Mouse (Mus musculus) heart, embryonic 14.5 days (tissue): ENCODE data around the gene Lrig2. TPM values are rescaled to one million over a fixed set of nuclear protein-coding genes. Genes with fewer than 3 reads are reported as not detected.

Source experiments
- ATAC-seq: fragments of 200-750 bp; cut with Nextera tagmentation; 2 replicates; pipeline ENCODE4 v1.8.0; 2017; ENCODE audit warnings: low read depth, moderate TSS enrichment; ENCODE audit not compliant: insufficient number of reproducible peaks, insufficient read depth, low FRiP score
- H3K27ac ChIP-seq, 2 experiments: fragments of 200-500 bp in 1 of 2; fragments of 300-500 bp in 1 of 2; sonication (generic) in 1 of 2; replicated peaks in 1 of 2; 2 replicates each; pipeline ENCODE4 v1.5.1; 2012 to 2014; ENCODE audit warnings: low read depth in 2 of 2, low read length in 2 of 2, control low read depth in 1 of 2, mild to moderate bottlenecking in 1 of 2, mixed read lengths in 1 of 2; ENCODE audit not compliant: control insufficient read depth in 1 of 2, insufficient read depth in 1 of 2
- H3K27me3 ChIP-seq: fragments of 300-500 bp; sonication (generic); 2 replicates; pipeline ENCODE4 v1.6.1; 2014; ENCODE audit warnings: mild to moderate bottlenecking, low read length, control low read depth; ENCODE audit not compliant: control insufficient read depth, insufficient read depth
- H3K36me3 ChIP-seq: fragments of 300-500 bp; sonication (generic); 2 replicates; pipeline ENCODE4 v1.6.1; 2014; ENCODE audit warnings: mild to moderate bottlenecking, control low read depth, low read length, mixed read lengths; ENCODE audit not compliant: control insufficient read depth, insufficient read depth
- H3K4me1 ChIP-seq, 2 experiments: fragments of 200-500 bp in 1 of 2; fragments of 300-500 bp in 1 of 2; sonication (generic) in 1 of 2; 2 replicates each; pipeline ENCODE4 v1.6.1; 2012 to 2014; ENCODE audit warnings: low read length in 2 of 2, control low read depth in 1 of 2, mixed read lengths in 1 of 2; ENCODE audit not compliant: control insufficient read depth in 2 of 2, insufficient read depth in 2 of 2
- H3K4me2 ChIP-seq: fragments of 300-500 bp; sonication (generic); 2 replicates; pipeline ENCODE4 v1.6.1; 2014; ENCODE audit warnings: mild to moderate bottlenecking, low read length
- H3K4me3 ChIP-seq, 2 experiments: fragments of 200-500 bp in 1 of 2; fragments of 300-500 bp in 1 of 2; sonication (generic) in 1 of 2; 2 replicates each; pipeline ENCODE4 v1.5.1; 2012 to 2014; ENCODE audit warnings: low read length in 2 of 2, mild to moderate bottlenecking in 2 of 2, control low read depth in 1 of 2, low read depth in 1 of 2, moderate library complexity in 1 of 2; ENCODE audit not compliant: control insufficient read depth in 1 of 2, insufficient read depth in 1 of 2
- H3K9ac ChIP-seq: fragments of 300-500 bp; sonication (generic); 2 replicates; pipeline ENCODE4 v1.6.1; 2014; ENCODE audit warnings: mild to moderate bottlenecking, low read length
- H3K9me3 ChIP-seq: fragments of 300-500 bp; sonication (generic); 2 replicates; pipeline ENCODE4 v1.6.1; 2016; ENCODE audit warnings: low read length, control low read depth; ENCODE audit not compliant: control insufficient read depth
- WGBS: fragments of 180-500 bp; shearing (Covaris S2); extraction: QIAGEN DNeasy Blood & Tissue Kit; methylation state at CpG from one replicate; pipeline ENCODE4 v1.1.7; 2014; 5-methylcytosine and 5-hydroxymethylcytosine counted together
- polyA plus RNA-seq: library from polyadenylated mRNA; unstranded; fragments of >200 nt; fragmentation: Nextera tagmentation; extraction: Ambion mirVana; gene quantifications from 2 replicates; pipeline ENCODE4 v1.2.1, GENCODE M21; 2014

The Lrig2 gene
- polyA plus RNA-seq, 1 experiment from 2014 or later = 16.8 TPM

- Histone ChIP-seq H3K4me3 (no peak overlapping the region), H3K4me1 (peaks cover 4 to 13% of the 10 kb centered on the region in 2 experiments; a peak in 3 of 4 replicates), H3K27ac (no peak overlapping the region), H3K27me3 (no peaks in the 10 kb centered on the region), H3K9me3 (no peaks in the 10 kb centered on the region), H3K9ac (no peak overlapping the region), H3K4me2 (no peak overlapping the region), H3K36me3 (no peaks in the 10 kb centered on the region)
- ATAC-seq = no peak
- WGBS = 59% methylated on average over 4 of the region's 4 CpGs
Measured at GRCm38 (mm10) chr3:104403582-104403981, 108.1 kb downstream of the Lrig2 start.

- Histone ChIP-seq H3K9ac (no peak overlapping the region), H3K36me3 (no peaks in the 10 kb centered on the region), H3K4me2 (no peak overlapping the region), H3K27ac (no peak overlapping the region), H3K4me1 (peaks cover 4 to 16% of the 10 kb centered on the region in 2 experiments; a peak in 3 of 4 replicates), H3K9me3 (no peaks in the 10 kb centered on the region), H3K4me3 (no peak overlapping the region), H3K27me3 (no peaks in the 10 kb centered on the region)
- WGBS = 49% methylated on average over 2 of the region's 2 CpGs
- ATAC-seq = no peak
Measured at GRCm38 (mm10) chr3:104401176-104401575, 110.5 kb downstream of the Lrig2 start.

GRCm38 (mm10) chr3:104400126-104400525 is 111.6 kb downstream of the Lrig2 start:
- Histone ChIP-seq H3K4me3 (no peak overlapping the region), H3K36me3 (no peaks in the 10 kb centered on the region), H3K4me2 (no peak overlapping the region), H3K27ac (no peak overlapping the region), H3K27me3 (no peaks in the 10 kb centered on the region), H3K9ac (no peak overlapping the region), H3K9me3 (no peaks in the 10 kb centered on the region), H3K4me1 (peaks cover 4 to 16% of the 10 kb centered on the region in 2 experiments; a peak in 3 of 4 replicates)
- no peak for ATAC-seq
- WGBS = 71% methylated on average over 5 of the region's 5 CpGs

- Histone ChIP-seq H3K27me3 (no peaks in the 10 kb centered on the region), H3K9ac (no peak overlapping the region), H3K27ac (no peak overlapping the region), H3K4me2 (no peak overlapping the region), H3K4me3 (no peak overlapping the region), H3K36me3 (no peaks in the 10 kb centered on the region), H3K9me3 (no peaks in the 10 kb centered on the region), H3K4me1 (peaks cover 4 to 16% of the 10 kb centered on the region in 2 experiments; a peak in 3 of 4 replicates)
- 88% methylated on average over 10 of the region's 10 CpGs for WGBS
- no peak for ATAC-seq
Measured at GRCm38 (mm10) chr3:104399296-104400045, 112.2 kb downstream of the Lrig2 start.

GRCm38 (mm10) chr3:104397316-104397715 is 114.4 kb downstream of the Lrig2 start:
- Histone ChIP-seq H3K4me2 (no peak overlapping the region), H3K9me3 (no peaks in the 10 kb centered on the region), H3K4me1 (peaks cover 0 to 4% of the 10 kb centered on the region in 2 experiments; a peak in 1 of 4 replicates), H3K27me3 (no peaks in the 10 kb centered on the region), H3K4me3 (no peak overlapping the region), H3K27ac (no peak overlapping the region), H3K36me3 (no peaks in the 10 kb centered on the region), H3K9ac (no peak overlapping the region)
- WGBS = 77% methylated on average over 9 of the region's 9 CpGs
- no peak for ATAC-seq

DNA sequence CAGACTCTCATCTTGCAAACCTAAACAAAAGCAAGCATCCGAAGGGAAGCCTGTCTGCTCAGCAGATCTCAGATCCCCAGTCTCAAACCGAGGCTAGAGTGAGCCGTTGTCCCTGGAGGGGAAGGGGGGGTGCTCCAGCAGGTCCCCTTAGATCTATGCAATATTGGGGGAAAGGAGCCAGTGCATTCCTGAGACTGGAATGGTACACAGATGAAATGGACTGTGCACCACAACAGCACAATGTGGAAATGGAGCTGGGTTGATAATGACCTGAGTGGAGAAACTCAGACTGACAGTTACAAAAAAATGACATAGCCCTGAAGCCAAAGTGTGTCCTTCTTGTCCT is 115.0 kb downstream of the Lrig2 start:
- H3K36me3 ChIP-seq = no peaks in the 10 kb centered on the region
- H3K4me2 ChIP-seq = no peak overlapping the region
- WGBS = 42% methylated on average over 3 of the region's 3 CpGs
- peaks cover 0 to 2% of the 10 kb centered on the region in 2 experiments; a peak in 1 of 4 replicates for H3K4me1 ChIP-seq
- no peak overlapping the region for H3K9ac ChIP-seq
- no peaks in the 10 kb centered on the region for H3K27me3 ChIP-seq
- H3K27ac ChIP-seq = no peak overlapping the region
- no peak overlapping the region for H3K4me3 ChIP-seq
- no peak for ATAC-seq
- no peaks in the 10 kb centered on the region for H3K9me3 ChIP-seq

DNA sequence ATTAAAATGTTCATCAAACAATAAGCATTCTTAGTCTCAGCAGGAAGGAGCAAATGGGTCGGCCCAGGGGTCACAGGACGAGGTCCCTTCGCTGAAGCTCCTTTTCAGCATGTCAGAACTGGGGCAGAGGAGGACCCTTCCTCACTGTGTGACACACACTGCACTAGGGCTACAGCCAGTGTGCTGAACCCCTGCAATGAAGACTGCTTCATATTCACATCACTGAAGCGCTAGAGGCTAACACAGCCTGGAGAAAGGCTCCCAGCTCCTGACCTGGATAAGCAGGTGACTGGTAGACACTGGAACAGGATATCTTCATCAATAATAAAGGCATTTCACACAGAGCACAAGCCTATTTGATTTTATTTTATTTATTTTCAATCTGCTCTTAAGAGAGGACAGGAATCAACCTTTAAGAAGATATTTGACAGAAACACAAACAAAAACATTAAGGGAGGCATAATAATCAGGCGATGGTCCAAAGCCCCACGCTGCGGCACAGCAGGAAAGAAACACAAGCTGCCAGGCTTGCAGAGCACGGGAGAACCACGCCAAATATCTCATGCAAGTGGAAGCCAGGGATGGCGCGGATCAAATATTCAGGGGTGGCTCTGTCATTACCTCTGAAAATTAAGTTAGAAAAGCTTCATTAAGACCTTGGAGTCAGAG is 115.5 kb downstream of the Lrig2 start:
- ATAC-seq = no peak
- Histone ChIP-seq H3K4me3 (no peak overlapping the region), H3K4me2 (no peak overlapping the region), H3K36me3 (no peaks in the 10 kb centered on the region), H3K4me1 (peaks cover 0 to 2% of the 10 kb centered on the region in 2 experiments; a peak in 1 of 4 replicates), H3K27me3 (no peaks in the 10 kb centered on the region), H3K9me3 (no peaks in the 10 kb centered on the region), H3K27ac (no peak overlapping the region), H3K9ac (no peak overlapping the region)
- WGBS = 74% methylated on average over 11 of the region's 11 CpGs
